Mouse (Mus musculus): ENCODE data around the gene Gcnt3. TPM values are rescaled to one million over a fixed set of nuclear protein-coding genes. Genes with fewer than 3 reads are reported as not detected.

The Gcnt3 gene
- total RNA-seq (2017) = not detected in 3 replicates

- no peak for ATAC-seq (replicated peaks; ENCODE audit: insufficient number of reproducible peaks, low FRiP score, low TSS enrichment, poor library complexity, severe bottlenecking)
These were observed at the start of gene Gcnt3 for GRCm38 (mm10) chr9:70037988-70038387. Gene Gcnt3, minus strand, starts transcription at chr9:70038088.

GRCm38 (mm10) chr9:70087379-70087778 is 49.5 kb upstream of the Gcnt3 start:
- ATAC-seq (replicated peaks; ENCODE audit: insufficient number of reproducible peaks, low FRiP score, low TSS enrichment, poor library complexity, severe bottlenecking) = no peak

- ATAC-seq (replicated peaks; ENCODE audit: insufficient number of reproducible peaks, low FRiP score, low TSS enrichment, poor library complexity, severe bottlenecking) = no peak
These were observed 48.2 kb upstream of the Gcnt3 start for GRCm38 (mm10) chr9:70086091-70086490.

- ATAC-seq (replicated peaks; ENCODE audit: insufficient number of reproducible peaks, low FRiP score, low TSS enrichment, poor library complexity, severe bottlenecking) = no peak
These were observed 46.2 kb upstream of the Gcnt3 start for GRCm38 (mm10) chr9:70084107-70084506.

GRCm38 (mm10) chr9:70082357-70083204 is 44.7 kb upstream of the Gcnt3 start:
- no peak for ATAC-seq (replicated peaks; ENCODE audit: insufficient number of reproducible peaks, low FRiP score, low TSS enrichment, poor library complexity, severe bottlenecking)

GRCm38 (mm10) chr9:70081767-70082166 is 43.9 kb upstream of the Gcnt3 start:
- no peak for ATAC-seq (replicated peaks; ENCODE audit: insufficient number of reproducible peaks, low FRiP score, low TSS enrichment, poor library complexity, severe bottlenecking)

- ATAC-seq (replicated peaks; ENCODE audit: insufficient number of reproducible peaks, low FRiP score, low TSS enrichment, poor library complexity, severe bottlenecking) = no peak
These were observed 43.1 kb upstream of the Gcnt3 start for GRCm38 (mm10) chr9:70080976-70081375.

GRCm38 (mm10) chr9:70080027-70080800 is 42.3 kb upstream of the Gcnt3 start:
- ATAC-seq (replicated peaks; ENCODE audit: insufficient number of reproducible peaks, low FRiP score, low TSS enrichment, poor library complexity, severe bottlenecking) = no peak

- ATAC-seq (replicated peaks; ENCODE audit: insufficient number of reproducible peaks, low FRiP score, low TSS enrichment, poor library complexity, severe bottlenecking) = no peak
These were observed 40.1 kb upstream of the Gcnt3 start for GRCm38 (mm10) chr9:70078034-70078433.

GRCm38 (mm10) chr9:70077170-70077569 is 39.3 kb upstream of the Gcnt3 start:
- no peak for ATAC-seq (replicated peaks; ENCODE audit: insufficient number of reproducible peaks, low FRiP score, low TSS enrichment, poor library complexity, severe bottlenecking)

- ATAC-seq (replicated peaks; ENCODE audit: insufficient number of reproducible peaks, low FRiP score, low TSS enrichment, poor library complexity, severe bottlenecking) = no peak
These were observed 34.5 kb upstream of the Gcnt3 start for GRCm38 (mm10) chr9:70072387-70072786.

GRCm38 (mm10) chr9:70069961-70070435 is 32.1 kb upstream of the Gcnt3 start:
- ATAC-seq (replicated peaks; ENCODE audit: insufficient number of reproducible peaks, low FRiP score, low TSS enrichment, poor library complexity, severe bottlenecking) = no peak

- ATAC-seq (replicated peaks; ENCODE audit: insufficient number of reproducible peaks, low FRiP score, low TSS enrichment, poor library complexity, severe bottlenecking) = no peak
These were observed 29.6 kb upstream of the Gcnt3 start for GRCm38 (mm10) chr9:70067497-70067896.

GRCm38 (mm10) chr9:70062012-70062411 is 24.1 kb upstream of the Gcnt3 start:
- no peak for ATAC-seq (replicated peaks; ENCODE audit: insufficient number of reproducible peaks, low FRiP score, low TSS enrichment, poor library complexity, severe bottlenecking)

GRCm38 (mm10) chr9:70053411-70053810 is 15.5 kb upstream of the Gcnt3 start:
- ATAC-seq (replicated peaks; ENCODE audit: insufficient number of reproducible peaks, low FRiP score, low TSS enrichment, poor library complexity, severe bottlenecking) = no peak

- no peak for ATAC-seq (replicated peaks; ENCODE audit: insufficient number of reproducible peaks, low FRiP score, low TSS enrichment, poor library complexity, severe bottlenecking)
These were observed 14.8 kb upstream of the Gcnt3 start for GRCm38 (mm10) chr9:70052730-70053129.

- ATAC-seq (replicated peaks; ENCODE audit: insufficient number of reproducible peaks, low FRiP score, low TSS enrichment, poor library complexity, severe bottlenecking) = no peak
These were observed 12.0 kb upstream of the Gcnt3 start for GRCm38 (mm10) chr9:70049839-70050238.

GRCm38 (mm10) chr9:70049416-70049783 is 11.5 kb upstream of the Gcnt3 start:
- ATAC-seq (replicated peaks; ENCODE audit: insufficient number of reproducible peaks, low FRiP score, low TSS enrichment, poor library complexity, severe bottlenecking) = no peak

- no peak for ATAC-seq (replicated peaks; ENCODE audit: insufficient number of reproducible peaks, low FRiP score, low TSS enrichment, poor library complexity, severe bottlenecking)
These were observed 11.0 kb upstream of the Gcnt3 start for GRCm38 (mm10) chr9:70048751-70049415.
